Mouse (Mus musculus): ENCODE data around the gene Tnfaip2. TPM values are rescaled to one million over a fixed set of nuclear protein-coding genes. Genes with fewer than 3 reads are reported as not detected.

Tnfaip2 gene
- total RNA-seq, 2 experiments from 2014 or later = 34.8 to 40.4 TPM

GRCm38 (mm10) chr12:111445161-111445889 lies 3.1 kb downstream of the Tnfaip2 start:
- DNase-seq = no peak

GRCm38 (mm10) chr12:111445890-111446613 lies 3.8 kb downstream of the Tnfaip2 start:
- no peak for DNase-seq

GRCm38 (mm10) chr12:111446745-111447144 lies 4.5 kb downstream of the Tnfaip2 start:
- DNase-seq = no peak

- DNase-seq = no peak
Observed at GRCm38 (mm10) chr12:111447350-111447749, 5.1 kb downstream of the Tnfaip2 start.

- DNase-seq = peak; percentile 81
Observed at GRCm38 (mm10) chr12:111447898-111448760, 5.9 kb downstream of the Tnfaip2 start.

GRCm38 (mm10) chr12:111448931-111449705 lies 6.8 kb downstream of the Tnfaip2 start:
- DNase-seq = no peak

- DNase-seq = peak; percentile 78
Observed at GRCm38 (mm10) chr12:111450359-111450758, 8.1 kb downstream of the Tnfaip2 start.

- no peak for DNase-seq
Observed at GRCm38 (mm10) chr12:111451561-111451960, 9.3 kb downstream of the Tnfaip2 start.

GRCm38 (mm10) chr12:111454021-111454420 lies 11.8 kb downstream of the Tnfaip2 start:
- DNase-seq = no peak

GRCm38 (mm10) chr12:111454543-111455280 lies 12.4 kb downstream of the Tnfaip2 start:
- no peak for DNase-seq

GRCm38 (mm10) chr12:111455311-111455846 lies 13.1 kb downstream of the Tnfaip2 start:
- DNase-seq = peak; percentile 55

- DNase-seq = no peak
Observed at GRCm38 (mm10) chr12:111455860-111456259, 13.6 kb downstream of the Tnfaip2 start.

- no peak for DNase-seq
Observed at GRCm38 (mm10) chr12:111457742-111458141, 15.5 kb downstream of the Tnfaip2 start.

GRCm38 (mm10) chr12:111463570-111463969 lies 21.3 kb downstream of the Tnfaip2 start:
- no peak for DNase-seq

GRCm38 (mm10) chr12:111466369-111466768 lies 24.1 kb downstream of the Tnfaip2 start:
- no peak for DNase-seq

- DNase-seq = no peak
Observed at GRCm38 (mm10) chr12:111468206-111468605, 25.9 kb downstream of the Tnfaip2 start.

GRCm38 (mm10) chr12:111469507-111469906 lies 27.2 kb downstream of the Tnfaip2 start:
- DNase-seq = peak; percentile 31

GRCm38 (mm10) chr12:111471119-111471518 lies 28.9 kb downstream of the Tnfaip2 start:
- DNase-seq = no peak

GRCm38 (mm10) chr12:111471721-111472120 lies 29.5 kb downstream of the Tnfaip2 start:
- DNase-seq = no peak

- DNase-seq = no peak
Observed at GRCm38 (mm10) chr12:111472886-111473285, 30.6 kb downstream of the Tnfaip2 start.

GRCm38 (mm10) chr12:111474384-111474783 lies 32.1 kb downstream of the Tnfaip2 start:
- no peak for DNase-seq

Measured in gastrocnemius, postnatal 25 days (tissue).